Mouse (Mus musculus): Measurements from ENCODE around the gene Ptpn13. TPM values are rescaled to one million over a fixed set of nuclear protein-coding genes. Genes with fewer than 3 reads are reported as not detected.

The Ptpn13 gene
- polyA plus RNA-seq (2012; rRNA removed; ENCODE audit: low replicate concordance), result 5.8 and 28.5 TPM in 2 replicates

DNA sequence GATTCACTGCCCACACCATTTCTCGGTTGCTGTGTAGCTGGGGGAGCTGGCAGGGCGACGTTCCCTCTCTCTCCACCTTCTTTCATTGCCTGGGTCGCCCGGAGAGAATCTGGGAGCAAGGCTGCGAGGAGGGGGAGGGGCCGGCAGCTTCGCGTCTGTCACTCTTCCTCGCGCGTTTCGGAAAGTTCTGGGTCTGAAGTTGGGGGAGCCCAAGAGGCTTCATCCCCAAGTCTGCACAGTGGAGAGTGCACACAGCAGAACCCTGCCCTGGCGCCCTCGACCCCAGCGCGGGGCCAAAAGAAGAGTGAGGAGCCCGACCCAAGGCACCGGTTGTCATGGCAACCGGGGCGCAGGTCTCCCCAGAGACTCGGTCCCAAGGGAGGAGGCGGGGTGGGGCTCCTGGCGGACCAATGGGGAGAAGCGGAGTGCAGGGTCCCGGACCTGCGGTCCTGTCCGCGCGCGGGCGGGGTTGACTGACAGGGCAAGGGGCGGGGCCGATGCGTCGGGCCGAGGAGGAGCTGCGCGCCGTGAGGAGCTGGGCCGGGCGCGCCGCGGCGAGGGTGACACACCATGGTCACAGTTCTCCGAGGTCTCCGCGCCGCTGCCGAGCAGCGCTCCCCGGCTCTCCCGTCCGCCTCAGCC is at the start of gene Ptpn13:
Gene Ptpn13, plus strand, starts transcription at position 515 of the 642 bp plus-strand sequence.

DNA sequence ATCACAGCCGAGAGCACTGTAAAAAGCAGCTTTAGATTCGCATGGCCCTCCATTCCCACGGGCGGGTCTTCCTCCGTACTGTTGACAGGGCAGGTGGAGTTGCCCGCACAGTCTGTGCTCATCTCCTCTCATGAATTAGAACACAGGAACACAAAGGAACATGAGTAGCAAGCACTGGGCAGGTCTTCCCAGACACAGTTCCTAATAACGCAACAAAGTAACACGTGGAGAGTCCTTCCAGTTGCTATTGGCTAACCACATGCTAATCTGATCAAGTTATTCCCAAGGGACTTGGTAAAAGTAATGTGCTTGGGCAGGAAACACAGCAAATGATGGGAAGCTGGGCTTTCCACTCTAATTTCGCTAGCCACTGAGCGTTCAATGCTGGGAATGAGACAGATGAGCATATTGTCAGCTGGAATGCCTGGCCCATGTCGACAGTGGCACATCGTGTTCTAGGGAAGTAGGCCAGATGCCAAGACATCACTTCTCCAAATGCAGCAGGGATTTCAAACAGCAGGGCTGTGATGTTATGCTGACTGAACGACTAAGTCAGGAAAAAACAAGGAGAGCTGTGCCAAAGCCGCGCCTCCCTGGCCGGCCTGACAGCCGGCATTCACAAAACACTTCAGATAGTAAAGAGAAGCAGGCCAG is 204.2 kb downstream of the Ptpn13 start, which contains the start of gene Slc10a6:
Gene Slc10a6, minus strand, starts transcription at position 293 of the 654 bp plus-strand sequence.

Other genes with a start within 250 kb of the Ptpn13 start
- 0.04 and 0.89 TPM in 2 replicates for gene Mapk10, start 213.9 kb upstream of the Ptpn13 start, polyA plus RNA-seq (2012; rRNA removed; ENCODE audit: low replicate concordance)
- gene Slc10a6, start 204.2 kb downstream of the Ptpn13 start, polyA plus RNA-seq (2012; rRNA removed; ENCODE audit: low replicate concordance), result 3.3 and 16.4 TPM in 2 replicates
- gene 1700016H13Rik, start 230.8 kb downstream of the Ptpn13 start, polyA plus RNA-seq (2012; rRNA removed; ENCODE audit: low replicate concordance), result 0.14 and 0.22 TPM in 2 replicates

Data from subcutaneous adipose tissue, adult 2 months (tissue).